Mouse (Mus musculus) heart, adult 2 months (tissue): ENCODE measurements around the gene 1700016D06Rik.

Experiments
- CTCF ChIP-seq: fragments of 200-600 bp; IDR thresholded peaks from 2 replicates; pipeline ENCODE4 v1.8.1; 2022; ENCODE audit warnings: antibody characterized with exemption, mild to moderate bottlenecking, moderate library complexity
- EP300 ChIP-seq: fragments of 200-500 bp; IDR thresholded peaks from 2 replicates; pipeline ENCODE4 v1.6.1; 2011; ENCODE audit warnings: low read depth, low read length, control low read depth; ENCODE audit not compliant: insufficient read depth
- POLR2A ChIP-seq: fragments of 200-500 bp; IDR thresholded peaks from 2 replicates; pipeline ENCODE4 v1.6.1; 2011; ENCODE audit warnings: mild to moderate bottlenecking, low read depth, low read length, control low read depth; ENCODE audit not compliant: insufficient read depth

GRCm38 (mm10) chr8:11704716-11705420, 4.0 kb upstream of the 1700016D06Rik start:
- TF ChIP-seq POLR2A (no peak), EP300 (no peak), CTCF (no peak)
